Mouse (Mus musculus) frontal cortex, adult 2 months (tissue): ENCODE measurements around the gene Tor2a. TPM values are rescaled to one million over a fixed set of nuclear protein-coding genes. Genes with fewer than 3 reads are reported as not detected.

Experiments
- DNase-seq, 2 experiments: peaks; one replicate each; pipeline ENCODE4 v3.0.0; 2022; ENCODE audit warnings: low spot score in 1 of 2; ENCODE audit errors: extremely low spot score in 1 of 2
- polyA plus RNA-seq: library from polyadenylated mRNA; depleted of rRNA; stranded (reverse); fragments of >200 nt; gene quantifications from 2 replicates; pipeline ENCODE4 v1.2.3, GENCODE M21; 2012

Tor2a gene
- polyA plus RNA-seq, 1 experiment: 60.0 TPM

- no peak for DNase-seq
These were observed 2.0 kb downstream of the Tor2a start for GRCm38 (mm10) chr2:32759001-32759400.

- DNase-seq: no peak
These were observed 4.3 kb downstream of the Tor2a start for GRCm38 (mm10) chr2:32761361-32761760.

GRCm38 (mm10) chr2:32761859-32762258, 4.8 kb downstream of the Tor2a start:
- DNase-seq: no peak

- DNase-seq: no peak
These were observed 6.3 kb downstream of the Tor2a start for GRCm38 (mm10) chr2:32763353-32763752.

- DNase-seq: no peak
These were observed 10.2 kb downstream of the Tor2a start for GRCm38 (mm10) chr2:32767241-32767640.

- no peak for DNase-seq
These were observed 11.7 kb downstream of the Tor2a start for GRCm38 (mm10) chr2:32768661-32769285.

- no peak for DNase-seq
These were observed 12.5 kb downstream of the Tor2a start for GRCm38 (mm10) chr2:32769327-32770085.

- DNase-seq: no peak
These were observed 14.9 kb downstream of the Tor2a start for GRCm38 (mm10) chr2:32771886-32772285.

- no peak for DNase-seq
These were observed 15.7 kb downstream of the Tor2a start for GRCm38 (mm10) chr2:32772626-32773279.

- DNase-seq: peak; percentile 93 to 97
These were observed 18.5 kb downstream of the Tor2a start, which contains the start of the genes Ttc16 and Ptrh1 for GRCm38 (mm10) chr2:32775359-32776074. Gene Ttc16 (minus strand): TSS chr2:32775633. Gene Ptrh1 (plus strand): TSS chr2:32775786.

- no peak for DNase-seq
These were observed 19.2 kb downstream of the Tor2a start for GRCm38 (mm10) chr2:32776192-32776591.

GRCm38 (mm10) chr2:32778081-32778480, 21.0 kb downstream of the Tor2a start:
- DNase-seq: no peak

- peak; percentile 38 to 74 for DNase-seq
These were observed 22.1 kb downstream of the Tor2a start for GRCm38 (mm10) chr2:32779131-32779530.

GRCm38 (mm10) chr2:32779714-32780113, 22.7 kb downstream of the Tor2a start:
- DNase-seq: no peak

GRCm38 (mm10) chr2:32781710-32782109, 24.7 kb downstream of the Tor2a start:
- DNase-seq: no peak

- DNase-seq: peak in 1 of 2 experiments; percentile 42
These were observed 27.1 kb downstream of the Tor2a start, which contains the start of gene Cfap157 for GRCm38 (mm10) chr2:32784048-32784681. Gene Cfap157 (minus strand): TSS chr2:32784428.

GRCm38 (mm10) chr2:32787176-32787575, 30.1 kb downstream of the Tor2a start:
- DNase-seq: peak in 1 of 2 experiments; percentile 70

GRCm38 (mm10) chr2:32788581-32788980, 31.5 kb downstream of the Tor2a start:
- DNase-seq: no peak

- no peak for DNase-seq
These were observed 34.3 kb downstream of the Tor2a start for GRCm38 (mm10) chr2:32791297-32791696.

GRCm38 (mm10) chr2:32795748-32796418, 38.8 kb downstream of the Tor2a start:
- DNase-seq: no peak
